In the genomic region with DNA sequence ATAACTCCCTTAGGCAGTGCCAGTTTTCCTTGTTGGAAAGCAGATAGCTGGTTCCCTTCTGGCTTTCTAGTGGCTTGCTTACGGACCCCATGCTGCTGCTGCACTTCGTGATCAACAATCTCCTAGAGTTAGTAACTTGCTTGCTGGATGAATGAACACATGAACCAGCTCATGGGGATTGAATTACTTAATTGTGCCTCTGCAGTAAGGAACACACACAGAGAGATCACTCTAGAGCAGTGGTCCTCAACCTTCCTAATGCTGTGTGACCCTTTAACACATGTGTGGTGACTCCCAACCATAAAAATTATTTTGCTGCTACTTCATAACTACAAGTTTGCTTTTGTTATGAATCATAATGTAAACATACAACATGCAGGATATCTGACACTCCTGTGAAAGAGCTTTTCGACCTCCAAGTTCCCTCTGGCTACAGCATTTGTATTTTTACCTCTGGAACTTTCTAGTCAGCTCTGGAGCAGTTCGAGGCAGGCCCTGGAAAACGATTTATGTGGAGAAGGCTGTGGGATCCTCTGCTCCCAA, we compare ENCODE assay signal across 12 mouse cellular contexts.
"Had no signal": no experiment of that assay in that cellular context is flagged by ENCODE, and none has a peak within 500 bp of the region (broad histone marks: within the 10 kb centered on the region; RNA-seq: fewer than 3 reads in every experiment).

No protein-coding gene starts in this region.

- ATAC-seq: liver, postnatal 0 days had no signal

- H3K9me3 ChIP-seq: limb, embryonic 12.5 days; liver, embryonic 13.5 days; neural tube, embryonic 12.5 days had no signal

- H3K4me3 ChIP-seq: layer of hippocampus, adult 2 months; limb, embryonic 12.5 days; liver, embryonic 13.5 days; neural tube, embryonic 12.5 days had no signal

- H3K9ac ChIP-seq: limb, embryonic 12.5 days; liver, embryonic 13.5 days; liver, postnatal 0 days; neural tube, embryonic 12.5 days had no signal

- H3K27ac ChIP-seq: layer of hippocampus, adult 2 months; limb, embryonic 12.5 days; liver, embryonic 13.5 days; neural tube, embryonic 12.5 days had no signal

- H3K27me3 ChIP-seq: limb, embryonic 12.5 days; liver, embryonic 13.5 days; neural tube, embryonic 12.5 days had no signal

- H3K4me2 ChIP-seq: limb, embryonic 12.5 days; liver, embryonic 13.5 days; neural tube, embryonic 12.5 days had no signal

- H3K4me1 ChIP-seq: liver, embryonic 13.5 days; neural tube, embryonic 12.5 days had no signal

- H3K36me3 ChIP-seq: limb, embryonic 12.5 days; liver, embryonic 13.5 days; neural tube, embryonic 12.5 days had no signal

- DNase-seq: kidney, adult 18-20 months; kidney, postnatal 36 days; liver; liver, embryonic 13.5 days; liver, postnatal 0 days; midbrain, embryonic 14.5 days; spleen, adult 18-20 months; thymus, adult 18-20 months; thymus, postnatal 14 days had no signal
